Mouse (Mus musculus) layer of hippocampus, adult 11-12 months (tissue): ENCODE results near the gene Clptm1l.

Source experiments
- DNase-seq: peaks from one replicate; pipeline ENCODE4 v3.0.0; 2022; ENCODE audit warnings: low spot score

Gene Clptm1l

GRCm38 (mm10) chr13:73660163-73660695 is 56.4 kb downstream of the Clptm1l start:
- no peak for DNase-seq
